Mouse (Mus musculus): ENCODE measurements around the gene Frs3.
"Not testable (repeated sequence)": the region's sequence is repeated elsewhere in the genome, so short reads cannot be mapped to it uniquely, and the experiment has no call there.

Gene Frs3

GRCm38 (mm10) chr17:47688608-47689575, at the start of gene Frs3:
Frs3 (plus strand) TSS chr17:47689030.
- peak; percentile 39 for DNase-seq (ENCODE audit: low spot score)

- no peak for DNase-seq (ENCODE audit: low spot score)
These were observed 45.8 kb upstream of the Frs3 start for GRCm38 (mm10) chr17:47642992-47643391.

- peak; percentile 82 for DNase-seq (ENCODE audit: low spot score)
These were observed 42.1 kb upstream of the Frs3 start for GRCm38 (mm10) chr17:47646683-47647082.

GRCm38 (mm10) chr17:47648966-47649365, 39.9 kb upstream of the Frs3 start:
- DNase-seq (ENCODE audit: low spot score), result no peak

GRCm38 (mm10) chr17:47651953-47652352, 36.9 kb upstream of the Frs3 start:
- DNase-seq (ENCODE audit: low spot score), result no peak

- DNase-seq (ENCODE audit: low spot score), result not testable (repeated sequence)
These were observed 34.5 kb upstream of the Frs3 start for GRCm38 (mm10) chr17:47654346-47654745.

- no peak for DNase-seq (ENCODE audit: low spot score)
These were observed 33.1 kb upstream of the Frs3 start for GRCm38 (mm10) chr17:47655697-47656096.

GRCm38 (mm10) chr17:47657901-47658300, 30.9 kb upstream of the Frs3 start:
- DNase-seq (ENCODE audit: low spot score), result no peak

GRCm38 (mm10) chr17:47658741-47659243, 30.0 kb upstream of the Frs3 start:
- no peak for DNase-seq (ENCODE audit: low spot score)

GRCm38 (mm10) chr17:47663009-47663713, 25.7 kb upstream of the Frs3 start:
- no peak for DNase-seq (ENCODE audit: low spot score)

- DNase-seq (ENCODE audit: low spot score), result no peak
These were observed 24.4 kb upstream of the Frs3 start for GRCm38 (mm10) chr17:47664474-47664873.

- DNase-seq (ENCODE audit: low spot score), result no peak
These were observed 19.7 kb upstream of the Frs3 start for GRCm38 (mm10) chr17:47669166-47669565.

- no peak for DNase-seq (ENCODE audit: low spot score)
These were observed 16.9 kb upstream of the Frs3 start for GRCm38 (mm10) chr17:47671988-47672310.

GRCm38 (mm10) chr17:47672311-47673111, 16.3 kb upstream of the Frs3 start:
- no peak for DNase-seq (ENCODE audit: low spot score)

- peak; percentile 56 for DNase-seq (ENCODE audit: low spot score)
These were observed 12.2 kb upstream of the Frs3 start for GRCm38 (mm10) chr17:47676581-47676980.

- no peak for DNase-seq (ENCODE audit: low spot score)
These were observed 10.6 kb upstream of the Frs3 start for GRCm38 (mm10) chr17:47678238-47678637.

GRCm38 (mm10) chr17:47678702-47679101, 10.1 kb upstream of the Frs3 start:
- DNase-seq (ENCODE audit: low spot score), result no peak

- DNase-seq (ENCODE audit: low spot score), result no peak
These were observed 6.0 kb upstream of the Frs3 start for GRCm38 (mm10) chr17:47682836-47683235.

- DNase-seq (ENCODE audit: low spot score), result peak; percentile 93
These were observed 1.2 kb upstream of the Frs3 start for GRCm38 (mm10) chr17:47687409-47688343.

GRCm38 (mm10) chr17:47688344-47688607, 554 bp upstream of the Frs3 start, which contains the start of gene Tomm6:
Tomm6 (minus strand) TSS chr17:47688386.
- DNase-seq (ENCODE audit: low spot score), result no peak

- DNase-seq (ENCODE audit: low spot score), result no peak
These were observed 1.1 kb downstream of the Frs3 start for GRCm38 (mm10) chr17:47689894-47690293.

Measured in c-Kit-positive CD71-positive TER-119-positive erythroid progenitor cells, embryonic 14.5 days (primary cell).